Mouse (Mus musculus) cerebellum, adult 18-20 months (tissue): ENCODE results near the gene Vmn2r23.
"Not testable (repeated sequence)": the region's sequence is repeated elsewhere in the genome, so short reads cannot be mapped to it uniquely, and the experiment has no call there.

Source experiments
- DNase-seq, 2 experiments: peaks; one replicate each; pipeline ENCODE4 v3.0.0; 2021

Vmn2r23 gene

DNA sequence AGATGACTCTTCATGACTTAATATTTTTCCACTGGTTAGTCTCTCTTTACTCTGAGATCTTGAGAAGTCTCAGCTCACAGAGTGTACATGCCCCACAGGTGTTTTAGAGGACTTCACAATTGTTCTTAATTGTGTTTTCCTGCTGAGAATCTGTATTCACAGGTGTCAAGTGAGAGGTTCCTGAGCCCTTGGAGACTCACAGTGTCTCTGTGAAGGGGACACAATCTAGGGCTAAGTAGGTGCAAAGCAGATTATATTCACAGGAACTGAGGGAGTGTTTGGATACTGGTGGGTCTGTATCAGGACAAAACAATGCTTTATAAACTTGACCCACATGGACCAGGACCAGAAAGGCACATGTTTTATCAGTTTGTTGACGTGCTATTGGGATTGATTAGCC, at the start of gene Vmn2r23:
TSS of gene Vmn2r23 (plus strand) at position 301 of the 400 bp plus-strand sequence.
- no peak for DNase-seq

DNA sequence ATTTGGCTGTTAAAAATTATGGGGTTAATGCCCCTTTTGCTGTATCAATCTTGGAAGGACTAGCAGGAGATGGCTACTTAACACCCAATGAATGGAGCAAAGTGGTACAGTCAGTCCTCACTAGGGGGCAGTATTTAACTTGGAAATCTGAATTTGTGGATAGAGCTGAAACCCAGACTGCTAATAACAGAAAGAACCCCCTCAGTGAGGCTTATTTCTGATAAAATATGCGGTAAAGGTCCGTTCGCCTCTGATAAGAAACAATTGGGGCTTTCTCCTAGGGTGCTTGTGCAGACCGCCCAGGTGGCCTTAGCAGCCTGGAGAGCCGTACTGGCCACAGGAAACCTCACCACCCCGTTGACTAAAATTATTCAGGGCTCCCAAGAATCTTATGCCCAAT, 45.4 kb upstream of the Vmn2r23 start:
- no peak for DNase-seq

DNA sequence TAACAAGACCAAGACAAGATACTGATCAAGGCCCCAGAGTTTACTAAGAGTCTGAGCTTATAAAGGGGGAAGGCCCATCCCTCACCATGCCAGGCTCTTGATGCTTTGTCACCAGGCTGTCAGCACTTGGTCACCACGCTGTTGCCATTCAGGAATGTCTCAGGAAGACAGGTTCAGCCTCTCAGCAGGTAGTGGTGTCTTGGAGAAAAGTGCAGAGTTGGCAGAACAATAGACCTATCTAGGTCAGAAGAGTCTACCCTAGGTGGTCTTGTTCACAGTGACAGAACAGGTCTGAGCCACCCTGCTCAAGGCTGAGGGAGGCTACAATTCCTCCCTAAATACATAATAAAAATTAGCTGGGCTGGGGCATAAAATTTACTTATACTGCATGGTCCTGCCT, 5.8 kb upstream of the Vmn2r23 start:
- DNase-seq, result not testable (repeated sequence)

DNA sequence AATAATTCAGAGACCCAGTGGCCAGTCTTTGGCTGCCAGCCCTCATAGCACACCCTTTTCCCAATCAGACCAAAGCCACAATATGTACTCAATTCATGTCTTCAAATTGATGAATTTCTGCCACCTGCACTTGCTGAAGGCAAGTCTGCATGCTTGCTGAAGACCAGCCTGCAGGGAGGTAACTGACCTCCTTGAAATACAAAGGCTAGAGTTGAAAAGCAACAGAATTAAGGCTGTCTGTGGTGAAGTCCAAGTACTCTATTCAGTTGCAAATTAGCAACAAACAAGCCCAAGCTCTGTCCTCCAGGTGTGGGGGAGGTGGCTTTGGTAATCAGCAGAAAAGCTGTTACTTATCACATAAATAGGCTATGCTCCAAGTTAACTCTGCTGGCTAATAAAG, 5.3 kb upstream of the Vmn2r23 start:
- DNase-seq, result no peak

DNA sequence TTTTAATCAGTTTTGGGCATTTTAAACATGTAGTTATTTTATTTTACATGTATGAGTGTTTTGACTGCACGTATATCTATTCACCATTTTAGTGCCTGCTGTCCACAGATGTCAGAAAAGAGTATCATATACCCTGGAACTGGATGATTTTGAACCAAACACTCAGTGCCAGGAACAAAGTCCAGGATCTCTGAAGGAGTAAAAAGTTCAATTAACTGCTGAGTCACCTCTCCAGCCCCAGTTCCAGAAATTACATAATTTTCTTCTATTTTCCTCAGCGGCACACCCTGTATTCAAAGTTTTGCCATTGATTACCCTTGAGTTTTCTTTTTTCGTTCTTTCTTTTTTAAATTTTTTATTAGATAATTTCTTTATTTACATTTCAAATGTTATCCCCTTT, 67.6 kb downstream of the Vmn2r23 start:
- DNase-seq, result no peak

DNA sequence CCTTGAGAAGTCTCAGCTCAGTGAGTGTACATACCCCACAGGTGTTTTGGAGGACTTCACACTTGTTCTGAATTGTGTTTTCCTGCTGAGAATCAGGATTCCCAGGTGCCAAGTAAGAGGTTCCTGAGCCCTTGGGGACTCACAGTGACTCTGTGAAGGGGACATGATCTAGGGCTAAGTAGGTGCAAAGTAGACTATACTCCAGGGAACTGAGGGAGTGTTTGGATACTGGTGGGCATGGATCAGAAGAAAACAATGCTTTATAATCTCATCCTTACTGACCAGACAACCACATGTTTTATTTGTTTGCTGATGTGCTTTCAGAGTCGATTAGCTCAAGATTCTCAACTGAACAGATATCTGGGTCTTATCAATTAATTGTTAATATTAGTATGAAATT, 76.1 kb downstream of the Vmn2r23 start, which contains the start of gene Vmn2r24:
TSS of gene Vmn2r24 (plus strand) at position 301 of the 400 bp plus-strand sequence.
- no peak for DNase-seq

DNA sequence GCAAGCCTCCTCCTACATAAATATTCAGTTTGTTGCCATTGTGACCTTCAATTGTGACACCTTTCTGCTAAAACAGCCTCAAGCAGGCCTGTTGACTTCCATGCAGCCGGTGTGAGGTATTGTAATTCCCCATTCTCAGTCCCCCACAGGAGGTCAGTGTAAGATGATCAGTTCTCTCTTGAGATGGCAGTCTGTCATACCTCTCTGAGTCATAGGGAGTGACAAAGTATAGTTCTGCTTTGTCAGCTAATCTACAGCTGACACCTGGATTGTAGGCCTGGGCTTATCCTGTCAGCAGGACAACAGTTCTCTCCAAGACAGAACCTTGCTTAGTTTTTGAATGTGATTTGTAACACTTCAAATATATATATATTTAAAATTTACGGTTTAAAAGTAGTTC, 82.4 kb downstream of the Vmn2r23 start:
- DNase-seq, result no peak

DNA sequence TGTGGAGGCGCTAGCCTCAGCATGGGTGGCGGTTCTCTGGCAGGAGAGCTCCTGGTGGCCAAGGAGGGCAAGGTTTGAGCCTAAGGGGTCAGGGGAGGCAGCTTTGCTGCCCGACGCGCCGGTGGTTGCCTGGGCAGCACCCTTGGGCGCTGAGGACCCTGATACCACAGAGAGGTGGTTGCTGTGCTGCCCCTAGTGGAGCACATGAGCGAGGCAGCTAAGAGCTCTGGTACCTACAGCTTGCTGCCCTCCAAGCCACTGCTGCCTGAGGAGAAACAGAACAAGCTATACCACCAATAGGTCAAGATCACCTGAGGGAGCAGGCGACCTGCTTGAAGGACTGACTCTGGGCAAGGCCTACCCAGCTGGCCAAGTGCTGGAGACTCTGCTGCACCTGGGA, 91.3 kb downstream of the Vmn2r23 start:
- DNase-seq, result no peak
